Mouse (Mus musculus): ENCODE results near the gene Rftn1.

DNA sequence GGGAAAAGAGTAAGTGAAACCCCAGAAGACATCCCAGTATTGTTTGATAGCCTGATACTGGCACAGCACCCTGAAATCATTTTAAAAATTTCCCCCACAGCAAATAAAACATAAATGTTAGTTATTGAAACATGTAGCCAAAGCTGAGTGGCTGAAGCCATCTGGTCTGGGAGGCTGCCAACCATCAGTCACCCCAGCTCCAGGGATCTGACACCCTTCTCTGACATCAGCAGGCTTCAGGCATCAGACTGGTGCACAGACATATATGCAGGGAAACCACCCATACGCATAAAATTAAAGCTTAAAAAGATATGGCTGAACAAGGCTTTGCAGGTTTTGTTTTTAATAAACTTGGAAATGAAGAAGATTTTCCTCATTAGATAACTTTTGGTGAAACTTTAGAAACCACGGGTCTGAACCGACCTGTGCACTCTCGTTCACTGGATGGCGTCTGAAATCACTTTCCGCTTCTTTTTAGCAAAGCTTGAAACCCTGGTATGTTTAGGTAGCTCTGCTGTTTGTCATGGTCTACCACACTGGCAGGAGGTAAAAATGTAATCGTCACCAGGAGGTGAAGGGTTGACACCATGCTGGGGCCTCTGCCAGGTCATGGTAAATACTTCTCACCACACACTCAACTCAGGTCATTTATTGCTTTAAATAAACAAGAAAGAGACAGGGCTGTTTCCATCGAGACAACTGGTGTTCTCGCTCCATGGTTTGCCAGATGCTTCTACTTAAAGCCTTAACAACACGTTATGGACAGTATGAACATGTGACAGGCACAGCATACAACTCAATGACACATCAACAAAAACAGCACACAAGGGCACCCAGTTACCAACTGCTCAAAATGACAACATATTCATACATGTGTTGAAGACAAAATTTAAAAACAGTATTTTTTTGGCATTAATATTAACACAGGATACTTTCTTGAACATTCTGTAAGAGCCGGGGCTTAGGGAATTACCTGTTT, 197.6 kb downstream of the Rftn1 start:
- no peak for TF ChIP-seq CTCF (conservative IDR thresholded peaks at IDR 0.05; ENCODE audit: insufficient read depth, insufficient read length, low read depth, low read length)
- TF ChIP-seq POLR2A (IDR thresholded peaks at IDR 0.05; ENCODE audit: low read depth, low read length), result no peak
